Mouse (Mus musculus) embryonic fibroblast, embryonic 13.5 days (primary cell): Measurements from ENCODE around the gene Ap1ar. TPM values are rescaled to one million over a fixed set of nuclear protein-coding genes. Genes with fewer than 3 reads are reported as not detected.
"Not testable (repeated sequence)": the region's sequence is repeated elsewhere in the genome, so short reads cannot be mapped to it uniquely, and the experiment has no call there.

Experiments
- H3K27ac ChIP-seq: 2 replicates; pipeline ENCODE4 v1.5.1; 2012; ENCODE audit warnings: low read length, control low read depth, inconsistent platforms; ENCODE audit not compliant: insufficient read depth
- H3K4me1 ChIP-seq: 2 replicates; pipeline ENCODE4 v1.6.1; 2011; ENCODE audit warnings: low read length; ENCODE audit not compliant: control insufficient read depth, insufficient read depth
- H3K4me3 ChIP-seq: 2 replicates; pipeline ENCODE4 v1.5.1; 2011; ENCODE audit warnings: mild to moderate bottlenecking, control low read depth, low read length; ENCODE audit not compliant: insufficient read depth
- CTCF ChIP-seq: IDR thresholded peaks from 2 replicates; pipeline ENCODE4 v1.5.1; 2011; ENCODE audit warnings: mild to moderate bottlenecking, control low read depth, low read length, moderate library complexity, borderline replicate concordance; ENCODE audit not compliant: insufficient read depth
- POLR2A ChIP-seq: IDR thresholded peaks from 2 replicates; pipeline ENCODE4 v1.6.1; 2011; ENCODE audit warnings: low read depth, mild to moderate bottlenecking, control low read depth, low read length, moderate library complexity
- polyA plus RNA-seq: library from polyadenylated mRNA; stranded (reverse); fragments of >200 nt; gene quantifications from 2 replicates; pipeline ENCODE4 v1.2.4, GENCODE M21; 2011; ENCODE audit warnings: low read depth; ENCODE audit not compliant: missing spikeins, insufficient read length

The Ap1ar gene
- polyA plus RNA-seq, 1 experiment, result 40.7 TPM

DNA sequence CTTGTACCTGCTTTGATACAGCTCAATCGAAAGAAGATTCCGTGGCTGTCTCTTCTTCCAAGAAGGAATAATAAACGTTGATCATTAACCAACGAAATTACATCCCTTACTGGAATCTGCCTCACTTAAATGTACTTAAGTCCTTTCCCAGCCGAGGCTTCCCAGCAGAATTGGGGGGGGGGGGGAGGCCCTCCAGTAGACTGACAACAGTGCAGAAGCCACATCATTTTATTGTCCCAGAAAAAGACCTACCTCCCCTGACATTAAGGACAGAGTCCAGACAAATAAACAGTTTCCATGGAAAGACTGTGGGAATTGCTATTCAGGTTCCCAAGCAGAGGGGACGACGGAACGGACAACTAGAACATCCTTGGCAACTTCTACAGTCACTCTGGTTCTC, 48.4 kb downstream of the Ap1ar start:
- TF ChIP-seq CTCF (no peak), POLR2A (no peak)

DNA sequence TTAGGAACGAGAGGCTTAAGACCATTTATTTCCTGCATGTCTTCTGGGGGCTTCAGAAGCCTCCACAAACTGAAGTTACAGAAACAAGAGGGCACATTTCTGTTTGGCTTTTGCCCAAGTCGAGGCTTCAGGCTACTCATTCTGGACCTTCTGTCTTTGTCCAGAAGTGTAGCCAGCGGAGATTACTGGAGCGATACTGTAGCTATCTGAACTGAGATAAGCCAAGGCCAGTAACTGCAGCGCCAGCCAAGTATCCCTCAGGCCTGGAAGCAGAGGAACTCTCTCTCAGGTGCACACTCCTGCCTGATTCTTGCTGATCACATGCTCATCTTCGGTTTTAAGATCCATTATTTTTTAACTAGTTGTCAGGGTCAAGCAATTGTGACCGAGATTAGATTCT, 49.3 kb downstream of the Ap1ar start:
- Histone ChIP-seq H3K4me1 (no peaks in the 10 kb centered on the region), H3K4me3 (no peak overlapping the region), H3K27ac (no peak overlapping the region)
- TF ChIP-seq POLR2A, result no peak
- TF ChIP-seq CTCF, result no peak

More for the DNA sequence above, 48.4 kb downstream of the Ap1ar start:
- Histone ChIP-seq H3K4me3 (no peak overlapping the region), H3K27ac (no peak overlapping the region), H3K4me1 (no peaks in the 10 kb centered on the region)

GRCm38 (mm10) chr3:127787032-127787431, 50.3 kb downstream of the Ap1ar start:
- H3K4me1 ChIP-seq, result no peaks in the 10 kb centered on the region
- H3K4me3 ChIP-seq, result no peak overlapping the region
- no peak overlapping the region for H3K27ac ChIP-seq
- no peak for TF ChIP-seq CTCF
- no peak for TF ChIP-seq POLR2A

DNA sequence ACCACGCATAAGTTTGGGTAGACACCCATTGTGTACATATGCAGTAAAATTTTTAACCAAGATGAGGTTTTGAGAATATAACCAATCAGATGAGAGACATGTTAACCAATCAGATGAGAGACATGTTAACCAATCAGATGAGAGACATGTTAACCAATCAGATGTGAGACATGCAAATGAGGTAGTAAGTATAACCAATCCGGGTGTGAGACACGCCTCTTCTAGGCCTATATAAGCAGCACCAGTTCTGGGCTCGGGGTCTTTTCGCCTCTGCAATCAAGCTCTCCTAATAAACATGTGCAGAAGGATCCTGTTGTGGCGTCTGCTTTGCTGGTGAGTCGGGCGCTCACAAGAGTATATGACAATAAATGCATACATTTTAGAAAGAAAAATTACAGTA, 53.6 kb downstream of the Ap1ar start:
- H3K27ac ChIP-seq, H3K4me1 ChIP-seq, H3K4me3 ChIP-seq: not testable (repeated sequence)

GRCm38 (mm10) chr3:127782921-127783320, 54.4 kb downstream of the Ap1ar start:
- Histone ChIP-seq H3K4me3 (no peak overlapping the region), H3K27ac (no peak overlapping the region), H3K4me1 (no peaks in the 10 kb centered on the region)
- TF ChIP-seq POLR2A (no peak), CTCF (no peak)

GRCm38 (mm10) chr3:127780921-127781320, 56.4 kb downstream of the Ap1ar start:
- Histone ChIP-seq H3K4me1 (no peaks in the 10 kb centered on the region), H3K4me3 (no peak overlapping the region), H3K27ac (no peak overlapping the region)
- TF ChIP-seq POLR2A (no peak), CTCF (no peak)

DNA sequence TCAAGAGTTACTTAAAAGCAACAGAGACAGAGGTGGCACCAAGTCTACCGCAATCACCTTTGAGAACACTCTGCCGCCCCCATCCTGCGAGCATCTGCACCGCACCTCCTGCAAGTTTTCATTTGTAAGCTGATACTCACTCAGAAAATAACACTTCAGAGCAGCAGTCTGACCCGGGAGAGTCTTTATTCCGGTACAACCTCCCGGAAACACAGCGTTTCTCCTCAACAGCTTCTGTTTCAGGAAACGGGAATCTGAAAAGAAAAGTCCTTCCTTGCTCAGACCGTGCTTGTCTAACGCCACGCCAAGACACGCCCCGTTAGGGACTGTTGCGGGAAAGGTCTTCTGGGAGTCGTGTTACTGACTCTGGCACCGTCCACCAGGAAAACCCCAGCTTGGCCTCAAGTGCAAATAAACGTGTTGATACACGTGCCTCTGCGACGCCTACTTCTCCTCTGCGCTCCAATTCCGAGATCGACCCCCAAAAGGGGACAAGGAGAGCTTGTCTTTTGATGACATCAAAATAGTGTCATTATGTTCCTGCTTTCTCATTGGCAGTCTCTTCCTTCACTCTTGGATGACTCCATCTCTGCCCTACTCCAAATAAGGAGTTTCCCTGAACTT, 57.2 kb downstream of the Ap1ar start, which contains the start of gene Alpk1:
Alpk1 (minus strand) TSS at position 507 of the 624 bp plus-strand sequence.
- no peak for TF ChIP-seq POLR2A
- peak; percentile 29; the same call in 1 of the 2 replicates for TF ChIP-seq CTCF
- H3K27ac ChIP-seq, result peak within 1 kb of the TSS; percentile 74
- H3K4me3 ChIP-seq, result peak within 1 kb of the TSS; percentile 49
- H3K4me1 ChIP-seq, result no peaks in the 10 kb centered on the region

- Histone ChIP-seq H3K4me1 (no peaks in the 10 kb centered on the region), H3K4me3 (no peak overlapping the region), H3K27ac (no peak overlapping the region)
- no peak for TF ChIP-seq CTCF
- TF ChIP-seq POLR2A, result no peak
Measured at GRCm38 (mm10) chr3:127769146-127769545, 68.2 kb downstream of the Ap1ar start.

GRCm38 (mm10) chr3:127765971-127766370, 71.4 kb downstream of the Ap1ar start:
- Histone ChIP-seq H3K27ac (no peak overlapping the region), H3K4me3 (no peak overlapping the region), H3K4me1 (no peaks in the 10 kb centered on the region)
- TF ChIP-seq CTCF (no peak), POLR2A (no peak)

DNA sequence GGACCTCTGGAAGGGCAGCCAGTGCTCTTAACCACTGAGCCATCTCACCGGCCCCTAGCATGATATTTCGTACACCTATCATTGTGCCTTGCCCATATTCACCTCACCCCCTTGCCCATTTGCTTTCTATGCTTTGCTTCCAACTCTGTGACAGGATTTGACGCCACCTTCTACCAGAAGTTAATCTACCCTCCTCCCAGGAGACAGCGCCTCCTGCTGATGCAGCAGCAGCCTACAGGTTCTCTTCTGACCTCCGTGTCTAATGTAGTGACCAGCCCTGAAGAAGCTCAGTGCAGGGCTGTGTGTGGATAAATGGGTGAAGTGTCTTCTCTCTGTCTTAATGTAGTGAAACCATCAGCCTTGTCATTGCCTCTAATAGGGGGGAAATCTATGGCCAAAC, 72.8 kb downstream of the Ap1ar start:
- TF ChIP-seq POLR2A (no peak), CTCF (no peak)
- H3K27ac ChIP-seq, result no peak overlapping the region
- no peaks in the 10 kb centered on the region for H3K4me1 ChIP-seq
- H3K4me3 ChIP-seq, result no peak overlapping the region
